Mouse (Mus musculus) CD4-positive, CD25-positive, alpha-beta regulatory T cell, adult 2 months (primary cell): ENCODE results near the gene Ret.

Experiments used
- DNase-seq: peaks from one replicate; pipeline ENCODE4 v3.0.0-alpha.2; 2012; ENCODE audit warnings: low read depth, low spot score

Gene Ret

DNA sequence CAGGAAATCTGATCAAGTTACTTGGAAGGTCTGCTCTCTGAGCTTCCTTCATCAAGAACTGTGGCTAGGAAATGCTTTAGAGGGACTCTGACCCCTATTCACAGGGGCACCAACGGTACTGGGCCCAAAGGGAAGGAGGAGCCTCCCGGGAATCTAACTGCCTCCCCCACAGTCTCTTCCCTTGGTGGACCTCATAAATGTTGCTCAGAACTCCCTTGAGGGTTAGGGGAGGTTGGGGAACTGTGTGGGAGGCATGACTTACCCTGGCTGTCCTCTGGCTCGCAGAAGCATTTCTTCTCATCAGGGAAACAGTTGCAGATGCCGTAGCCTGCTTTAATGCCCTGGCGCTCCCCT lies 23.6 kb downstream of the Ret start:
- no peak for DNase-seq

DNA sequence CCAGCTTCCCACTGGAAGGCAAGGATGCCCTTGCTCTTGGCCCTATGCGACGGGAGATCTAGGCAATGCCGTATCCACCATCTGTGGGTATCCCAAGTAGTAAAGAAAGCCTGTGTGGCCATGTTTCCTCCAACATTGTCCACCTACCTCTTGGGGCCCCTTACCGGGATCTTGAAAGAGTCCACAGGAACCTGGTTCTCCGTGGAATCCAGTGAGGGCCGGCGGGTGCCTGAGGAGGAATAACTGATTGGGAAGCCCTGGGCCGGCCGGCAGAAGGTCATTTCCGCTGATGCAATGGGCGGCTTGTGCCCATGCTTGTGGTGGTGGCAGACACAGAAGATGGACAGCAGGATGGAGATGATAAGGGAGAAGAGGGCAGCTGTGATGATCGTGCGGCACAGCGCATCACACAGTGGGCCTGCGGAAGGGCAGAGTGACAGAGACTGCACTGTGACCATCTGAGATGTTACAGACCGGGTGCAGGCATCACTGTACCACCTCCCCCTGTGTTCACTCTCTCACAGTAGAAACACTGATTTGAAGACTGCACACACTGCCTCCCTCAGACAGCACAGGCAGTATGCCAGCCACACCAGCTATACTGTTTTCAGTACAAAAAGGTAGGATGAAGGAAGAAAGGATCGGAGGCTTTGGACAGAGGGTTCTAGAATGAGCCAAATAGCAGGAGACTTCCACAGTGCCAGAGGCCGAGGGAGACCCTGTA lies 24.1 kb downstream of the Ret start:
- DNase-seq, result no peak

GRCm38 (mm10) chr6:118171386-118171785 lies 26.1 kb downstream of the Ret start:
- DNase-seq, result no peak

DNA sequence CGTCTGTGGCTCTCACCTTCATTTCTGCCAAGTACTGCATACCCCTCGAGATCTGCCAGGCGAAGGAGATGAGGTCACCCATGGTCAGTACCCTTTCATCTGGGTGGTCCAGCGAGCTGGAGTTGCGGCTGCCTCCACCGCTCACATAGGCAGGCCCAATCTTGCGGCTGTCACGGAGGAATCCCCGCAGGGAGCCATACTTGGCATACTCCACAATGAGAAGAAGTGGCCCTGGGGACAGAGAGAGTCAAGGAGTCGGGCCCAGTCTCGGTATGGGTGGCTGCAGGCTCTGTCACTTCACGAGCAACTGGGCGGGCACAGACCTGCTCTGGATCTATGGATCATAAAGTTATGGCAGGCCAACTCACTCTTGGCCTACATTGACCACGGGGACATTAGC lies 29.4 kb downstream of the Ret start:
- no peak for DNase-seq

- peak; percentile 86 for DNase-seq
Observed at GRCm38 (mm10) chr6:118167013-118167412, 30.5 kb downstream of the Ret start.

DNA sequence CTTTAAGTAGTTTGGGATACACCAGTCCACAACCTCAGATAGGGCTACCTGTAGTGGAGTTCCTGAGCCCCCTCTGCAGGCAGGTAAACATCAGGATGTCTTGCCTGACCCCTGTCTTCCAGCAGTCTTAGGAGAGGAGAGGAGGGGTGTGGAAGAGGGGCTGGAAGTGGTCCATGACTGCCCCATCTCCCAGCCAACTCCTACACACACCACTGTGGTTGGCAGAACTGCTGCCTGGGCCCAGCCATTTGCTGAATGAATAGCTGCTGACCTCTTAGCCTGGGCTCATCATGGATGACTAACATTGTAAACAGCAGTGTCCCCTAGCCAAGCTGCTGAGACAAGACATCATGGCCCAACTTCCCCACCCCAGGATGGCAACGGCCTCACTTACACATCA lies 32.0 kb downstream of the Ret start:
- DNase-seq, result no peak

GRCm38 (mm10) chr6:118164691-118165090 lies 32.8 kb downstream of the Ret start:
- DNase-seq, result no peak

DNA sequence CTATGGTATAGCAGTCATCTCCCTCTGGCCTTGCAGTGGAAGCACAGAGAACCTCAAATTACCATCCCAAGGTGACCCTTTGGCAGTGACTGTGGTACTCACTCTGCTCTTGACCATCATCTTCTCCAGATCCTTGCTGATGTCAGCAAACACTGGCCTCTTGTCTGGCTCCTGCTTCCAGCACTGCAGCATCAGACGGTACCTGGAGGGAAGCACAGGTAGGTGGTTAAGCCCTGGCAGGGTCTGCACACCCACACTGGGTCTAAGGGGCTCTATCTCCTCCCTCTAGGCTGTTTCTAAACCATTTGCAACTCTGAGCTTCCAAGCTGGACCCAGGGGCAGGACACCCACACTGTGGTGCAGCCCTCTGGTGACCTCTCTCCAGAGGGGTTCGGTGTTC lies 34.4 kb downstream of the Ret start:
- no peak for DNase-seq

GRCm38 (mm10) chr6:118162457-118163082 lies 34.9 kb downstream of the Ret start:
- no peak for DNase-seq

DNA sequence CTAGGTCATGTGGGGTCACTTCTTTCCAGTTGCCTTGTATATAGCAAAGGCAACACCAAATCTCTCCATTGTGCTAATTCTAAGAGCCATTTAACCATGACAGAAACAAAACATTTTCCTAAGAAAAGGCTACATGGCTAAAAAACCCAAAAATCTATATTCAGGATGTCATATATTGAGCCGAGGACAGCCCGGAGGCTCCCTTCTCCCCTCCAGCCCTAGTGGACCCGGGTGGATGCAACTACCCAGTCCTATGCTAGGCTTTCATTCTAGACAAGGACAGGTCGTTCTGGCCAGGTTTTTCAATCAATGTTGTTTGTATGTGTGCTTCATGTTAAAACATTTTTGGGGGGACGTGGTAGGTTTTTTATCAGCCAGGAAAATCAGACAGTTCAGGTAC lies 44.4 kb downstream of the Ret start:
- DNase-seq, result no peak

DNA sequence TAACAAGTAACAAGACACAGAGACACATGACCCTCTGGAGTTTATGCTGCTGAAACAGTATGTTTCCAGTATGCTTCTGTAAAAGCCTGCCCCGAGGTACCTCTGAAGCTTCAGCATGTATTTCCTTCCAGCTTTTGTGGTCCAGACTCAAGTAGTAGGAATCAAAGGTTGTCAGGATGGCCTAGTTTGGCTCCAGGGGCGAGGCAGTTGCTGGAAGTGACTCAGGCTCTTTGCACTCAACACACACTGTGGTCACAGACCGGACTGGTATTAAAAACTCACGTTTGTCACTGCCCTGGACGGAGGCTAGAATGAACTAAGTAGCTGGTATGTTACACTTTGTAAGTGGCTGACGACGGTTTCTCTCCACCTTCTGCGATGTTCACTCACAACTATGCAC lies 46.5 kb downstream of the Ret start:
- no peak for DNase-seq

- no peak for DNase-seq
Observed at GRCm38 (mm10) chr6:118150538-118150937, 47.0 kb downstream of the Ret start.

DNA sequence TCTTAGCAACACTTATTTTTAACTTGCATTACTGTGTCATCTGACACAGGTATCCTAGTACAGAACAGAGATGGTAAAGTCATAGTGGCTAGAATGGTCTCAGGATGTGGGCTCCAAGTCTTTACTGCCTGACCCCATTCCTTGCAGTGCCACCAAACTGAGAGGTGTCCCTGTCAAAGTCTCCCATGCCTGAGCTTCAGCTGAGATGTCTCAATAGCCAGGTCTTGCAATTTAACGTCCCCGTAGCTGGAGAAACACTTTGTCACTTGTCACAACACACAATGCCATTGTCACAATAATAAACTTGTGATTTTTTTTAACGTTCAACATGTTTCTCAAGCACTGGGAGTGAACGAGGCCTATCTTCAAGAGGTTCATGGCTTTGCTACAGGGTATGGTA lies 47.4 kb downstream of the Ret start:
- no peak for DNase-seq

GRCm38 (mm10) chr6:118140961-118141360 lies 56.6 kb downstream of the Ret start:
- no peak for DNase-seq

GRCm38 (mm10) chr6:118138731-118139709 lies 58.5 kb downstream of the Ret start, which contains the start of gene Csgalnact2:
Gene Csgalnact2, minus strand, starts transcription at chr6:118139140.
- peak; percentile 94 for DNase-seq

DNA sequence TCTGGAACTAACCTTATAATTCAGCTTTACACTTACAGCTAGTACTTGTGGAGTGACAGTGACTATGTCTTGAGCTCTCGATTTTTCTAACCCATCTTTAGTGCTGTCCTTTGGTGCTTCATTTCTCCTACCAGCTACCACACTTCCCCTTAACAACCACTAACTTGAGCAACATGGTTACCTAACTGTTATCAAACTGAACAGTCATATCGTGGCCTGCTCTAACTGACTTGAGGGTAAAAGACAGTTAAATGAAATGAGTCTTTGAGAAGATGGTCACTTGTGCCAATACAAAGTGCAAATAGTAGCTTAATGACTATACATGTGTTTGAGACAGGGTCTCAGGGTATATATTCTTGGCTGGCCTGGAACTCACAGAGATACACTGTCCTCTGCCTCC lies 60.4 kb downstream of the Ret start:
- DNase-seq, result no peak

DNA sequence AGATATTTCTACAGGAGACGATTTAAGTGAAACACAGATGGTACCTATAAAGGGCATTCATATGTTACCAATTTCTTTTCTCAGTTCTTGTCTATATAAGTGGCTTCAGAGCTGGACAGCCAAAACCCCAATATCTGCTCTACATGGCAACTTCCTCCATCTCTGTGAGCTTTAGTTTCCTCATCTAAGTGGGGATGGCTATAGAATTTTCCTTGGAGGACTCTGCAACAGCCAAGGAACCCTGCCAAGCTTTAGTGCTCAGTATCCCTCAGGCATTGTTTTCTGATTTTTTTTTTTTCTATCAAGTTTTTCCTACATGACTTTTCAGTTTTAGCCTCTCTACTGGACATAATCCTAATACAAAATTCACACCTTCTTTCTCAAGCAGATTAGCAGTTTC lies 63.1 kb downstream of the Ret start:
- DNase-seq, result no peak

GRCm38 (mm10) chr6:118130022-118130421 lies 67.5 kb downstream of the Ret start:
- DNase-seq, result no peak

DNA sequence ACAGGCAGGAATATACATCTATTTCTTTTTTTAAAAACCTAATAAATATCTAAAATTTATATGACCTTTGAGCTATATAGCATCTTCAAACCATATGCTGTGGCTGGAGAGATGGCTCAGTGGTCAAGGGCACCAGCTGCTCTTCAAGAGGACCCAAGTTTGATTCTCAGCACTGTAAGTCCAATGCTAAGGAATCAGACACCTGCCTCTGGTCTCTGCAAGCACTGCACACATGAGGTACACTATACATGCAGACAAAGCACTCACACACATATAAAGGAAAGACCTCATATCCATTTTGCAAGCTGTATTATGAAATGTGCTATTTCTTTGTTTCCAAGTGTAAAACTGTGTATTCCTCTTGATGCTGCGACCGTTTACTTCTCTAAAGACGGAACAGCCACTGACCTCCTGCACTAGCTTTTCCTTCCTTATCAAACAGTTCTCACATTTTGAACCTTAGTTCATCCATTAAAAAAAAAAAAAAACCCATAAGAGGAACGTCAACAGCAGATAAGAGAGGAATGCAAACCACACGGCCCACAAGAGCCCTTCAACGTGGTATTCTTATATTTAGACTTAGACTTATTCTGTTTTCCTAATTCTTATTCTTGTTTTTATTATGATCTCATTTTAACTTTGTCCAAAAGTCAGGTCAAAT lies 69.6 kb downstream of the Ret start:
- no peak for DNase-seq

- DNase-seq, result no peak
Observed at GRCm38 (mm10) chr6:118127198-118127597, 70.3 kb downstream of the Ret start.

GRCm38 (mm10) chr6:118126577-118126976 lies 70.9 kb downstream of the Ret start:
- DNase-seq, result no peak

DNA sequence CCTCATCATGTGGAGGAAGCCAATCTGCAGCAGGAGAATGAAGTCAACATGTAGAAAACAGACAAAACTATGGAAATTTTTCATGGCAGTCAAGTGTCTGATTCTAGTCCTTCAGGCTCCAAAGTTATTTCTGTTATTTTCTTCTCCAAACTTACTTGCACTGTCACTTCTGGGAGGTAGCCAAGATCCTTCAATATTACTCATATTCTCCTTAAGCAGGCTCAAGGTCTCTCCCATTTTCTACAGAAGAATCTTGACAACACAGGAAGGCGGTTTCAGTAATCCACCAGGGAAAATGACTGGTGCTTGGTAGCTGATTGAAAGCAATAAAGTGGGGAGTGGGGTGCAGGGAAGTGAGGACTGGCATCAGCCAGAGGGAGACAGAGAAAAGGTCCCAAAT lies 74.8 kb downstream of the Ret start:
- no peak for DNase-seq
